Mouse (Mus musculus): ENCODE results near the gene Arap2. TPM values are rescaled to one million over a fixed set of nuclear protein-coding genes. Genes with fewer than 3 reads are reported as not detected.
A peak's percentile ranks its signal among the peaks of the same experiment; 100 is the strongest.

Arap2 gene
- polyA plus RNA-seq, 1 experiment, result 4.5 TPM

DNA sequence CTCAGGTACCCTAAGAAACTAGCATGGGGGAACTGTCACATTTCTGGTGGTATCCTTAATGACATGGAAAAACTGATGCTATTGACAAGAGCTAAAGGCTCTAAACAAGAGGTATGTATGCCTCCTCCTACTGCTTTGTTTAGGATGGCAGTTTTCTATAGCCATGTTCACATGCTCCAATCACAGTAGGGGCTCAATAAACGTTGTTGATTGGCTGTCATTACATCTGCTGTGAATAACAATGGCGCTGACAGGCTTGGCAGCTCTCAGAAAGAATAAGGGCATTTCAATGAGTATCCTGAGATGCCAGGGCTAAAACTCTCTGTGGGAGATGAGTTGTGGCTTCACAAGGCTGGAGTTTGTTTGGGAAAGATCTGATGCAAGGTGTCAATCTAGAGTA is 183.3 kb downstream of the Arap2 start:
- Histone ChIP-seq H3K4me1 (ENCODE audit: control insufficient read depth, insufficient read depth, insufficient read length) (no peaks in the 10 kb centered on the region), H3K4me3 (ENCODE audit: extremely low read depth, insufficient read depth, insufficient read length) (no peak overlapping the region), H3K27ac (ENCODE audit: insufficient read depth, low read length) (no peak overlapping the region), H3K36me3 (ENCODE audit: control insufficient read depth, insufficient read depth, low read length) (no peaks in the 10 kb centered on the region), H3K27me3 (ENCODE audit: control insufficient read depth, insufficient read depth, low read length) (no peaks in the 10 kb centered on the region)
- no peak for DNase-seq (ENCODE audit: low read depth in 1 of 2, low spot score in 2 of 2)
- 32% methylated on average over 2 of the region's 2 CpGs for WGBS
- no peak for TF ChIP-seq CTCF (IDR thresholded peaks at IDR 0.05; ENCODE audit: extremely low read depth, insufficient read depth, insufficient read length, insufficient replicate concordance)
- TF ChIP-seq POLR2A (IDR thresholded peaks at IDR 0.05; ENCODE audit: low read depth, low read length), result no peak

DNA sequence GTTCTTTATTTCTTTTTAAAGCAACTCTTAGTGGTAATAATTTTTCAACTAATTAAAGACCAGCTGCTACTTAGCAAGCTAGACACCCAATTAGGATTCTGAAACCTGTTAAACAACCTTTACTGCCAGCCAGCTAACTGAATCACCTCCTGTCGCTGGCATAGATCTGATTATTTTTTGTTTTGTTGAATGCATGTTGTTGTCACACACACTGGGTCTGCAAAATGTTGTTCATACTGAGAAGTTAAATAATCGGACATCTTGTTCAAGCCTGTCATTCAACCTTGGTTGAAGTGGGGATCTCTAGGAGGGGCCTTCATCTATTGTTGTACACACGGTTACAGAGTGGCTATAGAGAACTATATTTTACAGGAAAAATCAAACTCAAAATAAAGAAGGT is 184.3 kb downstream of the Arap2 start:
- 83% methylated on average over 3 of the region's 3 CpGs for WGBS
- no peak for DNase-seq (ENCODE audit: low read depth in 1 of 2, low spot score in 2 of 2)
- no peaks in the 10 kb centered on the region for H3K27me3 ChIP-seq (ENCODE audit: control insufficient read depth, insufficient read depth, low read length)
- no peaks in the 10 kb centered on the region for H3K4me1 ChIP-seq (ENCODE audit: control insufficient read depth, insufficient read depth, insufficient read length)
- no peak overlapping the region for H3K27ac ChIP-seq (ENCODE audit: insufficient read depth, low read length)
- TF ChIP-seq CTCF (IDR thresholded peaks at IDR 0.05; ENCODE audit: extremely low read depth, insufficient read depth, insufficient read length, insufficient replicate concordance) (no peak), POLR2A (IDR thresholded peaks at IDR 0.05; ENCODE audit: low read depth, low read length) (no peak)
- no peaks in the 10 kb centered on the region for H3K36me3 ChIP-seq (ENCODE audit: control insufficient read depth, insufficient read depth, low read length)
- H3K4me3 ChIP-seq (ENCODE audit: extremely low read depth, insufficient read depth, insufficient read length), result no peak overlapping the region

DNA sequence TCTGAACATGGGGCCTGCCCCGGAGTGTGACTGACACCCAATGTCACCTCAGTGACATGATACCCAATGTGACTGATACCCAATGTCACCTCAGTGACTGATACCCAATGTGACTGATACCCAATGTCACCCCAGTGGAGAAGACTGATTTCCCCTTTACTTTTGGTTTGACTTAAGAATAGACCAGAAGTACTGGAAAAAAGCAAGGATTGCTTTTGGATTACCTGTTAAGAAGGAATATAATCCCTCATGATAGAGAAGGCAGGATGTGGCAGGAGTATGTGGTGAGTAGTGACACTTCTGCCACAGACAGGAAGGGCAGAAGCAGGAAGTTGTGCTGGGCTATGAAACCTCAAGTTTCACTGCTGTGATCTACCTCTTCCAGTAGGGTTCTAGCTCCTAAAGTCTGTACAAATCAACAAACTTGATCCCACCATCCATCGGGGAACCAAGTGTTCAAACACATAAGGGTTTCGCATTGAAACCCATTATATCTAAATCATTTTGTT is 191.6 kb downstream of the Arap2 start:
- WGBS, result 72% methylated on average over 3 of the region's 3 CpGs
- peak; percentile 3 to 4 for DNase-seq (ENCODE audit: low read depth in 1 of 2, low spot score in 2 of 2)
- no peak overlapping the region for H3K4me3 ChIP-seq (ENCODE audit: extremely low read depth, insufficient read depth, insufficient read length)
- no peaks in the 10 kb centered on the region for H3K36me3 ChIP-seq (ENCODE audit: control insufficient read depth, insufficient read depth, low read length)
- no peak for TF ChIP-seq POLR2A (IDR thresholded peaks at IDR 0.05; ENCODE audit: low read depth, low read length)
- TF ChIP-seq CTCF (IDR thresholded peaks at IDR 0.05; ENCODE audit: extremely low read depth, insufficient read depth, insufficient read length, insufficient replicate concordance), result no peak
- no peak overlapping the region for H3K27ac ChIP-seq (ENCODE audit: insufficient read depth, low read length)
- H3K27me3 ChIP-seq (ENCODE audit: control insufficient read depth, insufficient read depth, low read length), result no peaks in the 10 kb centered on the region
- H3K4me1 ChIP-seq (ENCODE audit: control insufficient read depth, insufficient read depth, insufficient read length), result peaks cover 1% of the 10 kb centered on the region; the same call in 1 of the 2 replicates

Other genes with a start within 250 kb of the Arap2 start
- gene Dthd1, start 47.7 kb upstream of the Arap2 start, polyA plus RNA-seq (2012; rRNA removed), result 0.05 and 0.06 TPM in 2 replicates

Data from spleen, adult 2 months (tissue).